Mouse (Mus musculus) MEL (cell line): ENCODE measurements around the gene Tbx15. TPM values are rescaled to one million over a fixed set of nuclear protein-coding genes. Genes with fewer than 3 reads are reported as not detected.

ENCODE experiments used
- DNase-seq: peaks from one replicate; pipeline ENCODE4 v3.0.0; 2011; ENCODE audit warnings: low read depth, low spot score
- H3K27ac ChIP-seq: 2 replicates; pipeline ENCODE4 v1.5.1; 2012; ENCODE audit warnings: low read depth, mild to moderate bottlenecking, control low read depth, low read length, moderate library complexity; ENCODE audit not compliant: control insufficient read depth
- H3K27me3 ChIP-seq, 2 experiments: fragments of 150-350 bp in 1 of 2; sonication (generic) in 1 of 2; 2 replicates each; pipeline ENCODE4 v1.6.1; 2012; ENCODE audit warnings: low read length in 2 of 2, mild to moderate bottlenecking in 2 of 2, improper control_type of control experiment in 1 of 2, moderate library complexity in 1 of 2; ENCODE audit not compliant: insufficient read depth in 2 of 2, control insufficient read depth in 1 of 2
- H3K36me3 ChIP-seq, 2 experiments: 2 replicates each; pipeline ENCODE4 v1.6.1; 2012 to 2014; ENCODE audit warnings: low read length in 2 of 2, improper control_type of control experiment in 1 of 2, inconsistent platforms in 1 of 2, mild to moderate bottlenecking in 1 of 2; ENCODE audit not compliant: insufficient read depth in 2 of 2, control insufficient read depth in 1 of 2
- H3K4me1 ChIP-seq, 2 experiments: fragments of 150-350 bp in 1 of 2; sonication (generic) in 1 of 2; 2 replicates each; pipeline ENCODE4 v1.6.1; 2012; ENCODE audit warnings: low read length in 2 of 2, improper control_type of control experiment in 1 of 2, mild to moderate bottlenecking in 1 of 2; ENCODE audit not compliant: insufficient read depth in 2 of 2, control insufficient read depth in 1 of 2
- H3K4me3 ChIP-seq, 2 experiments: fragments of 150-350 bp in 1 of 2; sonication (generic) in 1 of 2; 2 replicates each; pipeline ENCODE4 v1.5.1; 2012; ENCODE audit warnings: low read depth in 2 of 2, low read length in 2 of 2, mild to moderate bottlenecking in 2 of 2, moderate library complexity in 2 of 2, control low read depth in 1 of 2, improper control_type of control experiment in 1 of 2; ENCODE audit not compliant: control insufficient read depth in 1 of 2, insufficient read depth in 1 of 2
- H3K79me2 ChIP-seq: 2 replicates; pipeline ENCODE4 v1.6.1; 2012; ENCODE audit warnings: mild to moderate bottlenecking, low read length, moderate library complexity; ENCODE audit not compliant: control insufficient read depth, poor library complexity, insufficient read depth
- H3K9ac ChIP-seq: 2 replicates; pipeline ENCODE4 v1.6.1; 2012; ENCODE audit warnings: low read depth, mild to moderate bottlenecking, control low read depth, low read length, moderate library complexity; ENCODE audit not compliant: control insufficient read depth, poor library complexity, severe bottlenecking
- H3K9me3 ChIP-seq: fragments of 150-350 bp; sonication (generic); replicated peaks from 2 replicates; pipeline ENCODE4 v1.6.1; 2012; ENCODE audit warnings: mild to moderate bottlenecking, low read length, improper control_type of control experiment, moderate library complexity; ENCODE audit not compliant: insufficient read depth
- BHLHE40 ChIP-seq: IDR thresholded peaks from 2 replicates; pipeline ENCODE4 v1.6.1; 2012; ENCODE audit warnings: low read depth, mild to moderate bottlenecking, inconsistent platforms, low read length, improper control_type of control experiment, borderline replicate concordance
- CTCF ChIP-seq, 3 experiments: IDR thresholded peaks in 2 of 3; conservative IDR thresholded peaks in 1 of 3; 2 replicates each; pipeline ENCODE4 v1.5.1; 2011 to 2012; ENCODE audit warnings: low read length in 3 of 3, low read depth in 2 of 3, mild to moderate bottlenecking in 2 of 3, improper control_type of control experiment in 1 of 3, inconsistent platforms in 1 of 3, mixed read lengths in 1 of 3, moderate library complexity in 1 of 3; ENCODE audit not compliant: control insufficient read depth in 1 of 3, insufficient read depth in 1 of 3, poor library complexity in 1 of 3, severe bottlenecking in 1 of 3
- E2F4 ChIP-seq: IDR thresholded peaks from 2 replicates; pipeline ENCODE4 v1.6.1; 2011; ENCODE audit warnings: low read depth, low read length, improper control_type of control experiment, borderline replicate concordance
- ELF1 ChIP-seq: IDR thresholded peaks from 2 replicates; pipeline ENCODE4 v1.6.1; 2014; ENCODE audit warnings: low read depth, mild to moderate bottlenecking, inconsistent platforms, low read length, improper control_type of control experiment, moderate library complexity
- EP300 ChIP-seq, 2 experiments: IDR thresholded peaks; 2 replicates each; pipeline ENCODE4 v1.6.1; 2011; ENCODE audit warnings: improper control_type of control experiment in 2 of 2, low read length in 2 of 2, low read depth in 1 of 2, mild to moderate bottlenecking in 1 of 2
- ETS1 ChIP-seq: IDR thresholded peaks from 2 replicates; pipeline ENCODE4 v1.6.1; 2012; ENCODE audit warnings: low read depth, mild to moderate bottlenecking, inconsistent platforms, low read length, improper control_type of control experiment, moderate library complexity
- GATA1 ChIP-seq: IDR thresholded peaks from 2 replicates; pipeline ENCODE4 v1.6.1; 2011; ENCODE audit warnings: low read depth, low read length, improper control_type of control experiment
- HCFC1 ChIP-seq: IDR thresholded peaks from 2 replicates; pipeline ENCODE4 v1.6.1; 2012; ENCODE audit warnings: low read depth, mild to moderate bottlenecking, inconsistent platforms, low read length, improper control_type of control experiment, moderate library complexity
- MAFK ChIP-seq: IDR thresholded peaks from 2 replicates; pipeline ENCODE4 v1.6.1; 2011; ENCODE audit warnings: low read depth, mild to moderate bottlenecking, low read length, improper control_type of control experiment, borderline replicate concordance
- MYB ChIP-seq: IDR thresholded peaks from 2 replicates; pipeline ENCODE4 v1.6.1; 2011; ENCODE audit warnings: mild to moderate bottlenecking, low read depth, low read length, improper control_type of control experiment
- MYC ChIP-seq: IDR thresholded peaks from 2 replicates; pipeline ENCODE4 v1.6.1; 2011; ENCODE audit warnings: low read depth, mild to moderate bottlenecking, low read length, improper control_type of control experiment, moderate library complexity
- NELFE ChIP-seq: IDR thresholded peaks from 2 replicates; pipeline ENCODE4 v1.6.1; 2011; ENCODE audit warnings: low read depth, low read length, improper control_type of control experiment
- NRF1 ChIP-seq: IDR thresholded peaks from 2 replicates; pipeline ENCODE4 v1.6.1; 2014; ENCODE audit warnings: low read depth, mild to moderate bottlenecking, inconsistent platforms, low read length, improper control_type of control experiment, moderate library complexity; ENCODE audit not compliant: poor library complexity, insufficient read depth, severe bottlenecking
- POLR2AphosphoS2 ChIP-seq: IDR thresholded peaks from 2 replicates; pipeline ENCODE4 v1.6.1; 2011; ENCODE audit warnings: low read length, improper control_type of control experiment
- POLR2AphosphoS5 ChIP-seq: IDR thresholded peaks from 2 replicates; pipeline ENCODE4 v1.6.1; 2012; ENCODE audit warnings: low read depth, borderline replicate concordance, mild to moderate bottlenecking, inconsistent platforms, low read length, moderate library complexity, mixed read lengths
- RAD21 ChIP-seq: IDR thresholded peaks from 2 replicates; pipeline ENCODE4 v1.6.1; 2011; ENCODE audit warnings: mild to moderate bottlenecking, low read depth, low read length, improper control_type of control experiment
- RCOR1 ChIP-seq: IDR thresholded peaks from 2 replicates; pipeline ENCODE4 v1.6.1; 2012; ENCODE audit warnings: low read depth, mild to moderate bottlenecking, inconsistent platforms, low read length, improper control_type of control experiment
- SIN3A ChIP-seq: IDR thresholded peaks from 2 replicates; pipeline ENCODE4 v1.6.1; 2012; ENCODE audit warnings: low read length, improper control_type of control experiment, inconsistent platforms
- TAL1 ChIP-seq: IDR thresholded peaks from 2 replicates; pipeline ENCODE4 v1.6.1; 2012; ENCODE audit warnings: mild to moderate bottlenecking, inconsistent platforms, low read length, moderate library complexity, mixed read lengths
- TBP ChIP-seq: IDR thresholded peaks from 2 replicates; pipeline ENCODE4 v1.8.0; 2011; ENCODE audit warnings: low read depth, low read length, improper control_type of control experiment
- TCF12 ChIP-seq: IDR thresholded peaks from 2 replicates; pipeline ENCODE4 v1.6.1; 2014; ENCODE audit warnings: low read depth, mild to moderate bottlenecking, inconsistent platforms, low read length, improper control_type of control experiment, moderate library complexity
- USF1 ChIP-seq: IDR thresholded peaks from 2 replicates; pipeline ENCODE4 v1.6.1; 2014; ENCODE audit warnings: low read depth, mild to moderate bottlenecking, inconsistent platforms, low read length, improper control_type of control experiment, moderate library complexity
- ZMIZ1 ChIP-seq: IDR thresholded peaks from 2 replicates; pipeline ENCODE4 v1.6.1; 2012; ENCODE audit warnings: low read depth, mild to moderate bottlenecking, inconsistent platforms, low read length, improper control_type of control experiment, moderate library complexity
- ZNF384 ChIP-seq: IDR thresholded peaks from 2 replicates; pipeline ENCODE4 v1.6.1; 2012; ENCODE audit warnings: low read depth, mild to moderate bottlenecking, inconsistent platforms, low read length, improper control_type of control experiment
- polyA plus RNA-seq, 2 experiments: library from polyadenylated mRNA; stranded (reverse) in 1 of 2; unstranded in 1 of 2; fragments of >175 nt in 1 of 2; fragments of >200 nt in 1 of 2; gene quantifications; 2 replicates each; pipeline versions ENCODE4 v1.2.1 to v1.2.4; 2012; ENCODE audit warnings: low replicate concordance in 2 of 2, low read depth in 1 of 2; ENCODE audit not compliant: insufficient read length in 2 of 2, insufficient read depth in 1 of 2, missing spikeins in 1 of 2
- total RNA-seq: library from RNA; depleted of rRNA; stranded (reverse); fragments of 300-350 nt; gene quantifications from 2 replicates; pipeline ENCODE4 v1.2.3, GENCODE M21; 2012

The Tbx15 gene
- total and polyA plus RNA-seq, 3 experiments = 8.9 to 13.0 TPM; not detected in 1

GRCm38 (mm10) chr3:99322345-99322744, 82.2 kb downstream of the Tbx15 start:
- H3K36me3 ChIP-seq = peaks cover 0 to 2% of the 10 kb centered on the region in 2 experiments; a peak in 3 of 4 replicates
- H3K27me3 ChIP-seq = no peaks in the 10 kb centered on the region
- no peak overlapping the region for H3K4me3 ChIP-seq
- TF ChIP-seq RAD21 (no peak), MYC (no peak), NRF1 (no peak), ELF1 (no peak), ETS1 (0 out of 2 replicates have a peak, but pooled peaks have one; percentile 38), TCF12 (peak; percentile 30; the same call in 1 of the 2 replicates), RCOR1 (no peak), TAL1 (peak; percentile 42), TBP (no peak), ZMIZ1 (no peak), POLR2AphosphoS5 (no peak), HCFC1 (no peak), SIN3A (no peak), GATA1 (peak; percentile 55), ZNF384 (no peak), E2F4 (no peak), BHLHE40 (no peak), MYB (0 out of 2 replicates have a peak, but pooled peaks have one; percentile 38), EP300 (IDR thresholded peaks at IDR 0.05; ENCODE audit: low read depth in 1 of 2, low read length in 2 of 2) (peak; percentile 61 to 76), POLR2AphosphoS2 (no peak), CTCF (IDR thresholded peaks at IDR 0.05 in 2 of 3, conservative IDR thresholded peaks at IDR 0.05 in 1 of 3; ENCODE audit: control insufficient read depth in 1 of 3, insufficient read depth in 1 of 3, low read depth in 2 of 3, low read length in 3 of 3, poor library complexity in 1 of 3, severe bottlenecking in 1 of 3) (no peak)
- no peaks in the 10 kb centered on the region for H3K79me2 ChIP-seq
- no peak overlapping the region for H3K27ac ChIP-seq
- no peak overlapping the region for H3K9ac ChIP-seq
- H3K9me3 ChIP-seq = no peaks in the 10 kb centered on the region
- peak; percentile 53 for DNase-seq
- H3K4me1 ChIP-seq = no peaks in the 10 kb centered on the region

GRCm38 (mm10) chr3:99329316-99329715, 89.1 kb downstream of the Tbx15 start:
- Histone ChIP-seq H3K27me3 (no peaks in the 10 kb centered on the region), H3K36me3 (peaks cover 0 to 3% of the 10 kb centered on the region in 2 experiments; a peak in 2 of 4 replicates), H3K27ac (no peak overlapping the region), H3K4me1 (no peaks in the 10 kb centered on the region), H3K9ac (no peak overlapping the region), H3K9me3 (no peaks in the 10 kb centered on the region), H3K79me2 (no peaks in the 10 kb centered on the region), H3K4me3 (no peak overlapping the region)
- no peak for DNase-seq
- TF ChIP-seq MYC (no peak), NELFE (no peak), MAFK (no peak), MYB (no peak), TBP (no peak), USF1 (no peak), SIN3A (no peak)
